Mouse (Mus musculus) lung, postnatal 0 days (tissue): ENCODE results near the gene Hnrnpa3.

Source experiments
- CTCF ChIP-seq: IDR thresholded peaks from 2 replicates; pipeline ENCODE4 v1.5.1; 2016; ENCODE audit warnings: antibody characterized with exemption, mild to moderate bottlenecking
- EP300 ChIP-seq: IDR thresholded peaks from 2 replicates; pipeline ENCODE4 v1.6.1; 2016; ENCODE audit warnings: antibody characterized with exemption, mild to moderate bottlenecking, control low read depth

DNA sequence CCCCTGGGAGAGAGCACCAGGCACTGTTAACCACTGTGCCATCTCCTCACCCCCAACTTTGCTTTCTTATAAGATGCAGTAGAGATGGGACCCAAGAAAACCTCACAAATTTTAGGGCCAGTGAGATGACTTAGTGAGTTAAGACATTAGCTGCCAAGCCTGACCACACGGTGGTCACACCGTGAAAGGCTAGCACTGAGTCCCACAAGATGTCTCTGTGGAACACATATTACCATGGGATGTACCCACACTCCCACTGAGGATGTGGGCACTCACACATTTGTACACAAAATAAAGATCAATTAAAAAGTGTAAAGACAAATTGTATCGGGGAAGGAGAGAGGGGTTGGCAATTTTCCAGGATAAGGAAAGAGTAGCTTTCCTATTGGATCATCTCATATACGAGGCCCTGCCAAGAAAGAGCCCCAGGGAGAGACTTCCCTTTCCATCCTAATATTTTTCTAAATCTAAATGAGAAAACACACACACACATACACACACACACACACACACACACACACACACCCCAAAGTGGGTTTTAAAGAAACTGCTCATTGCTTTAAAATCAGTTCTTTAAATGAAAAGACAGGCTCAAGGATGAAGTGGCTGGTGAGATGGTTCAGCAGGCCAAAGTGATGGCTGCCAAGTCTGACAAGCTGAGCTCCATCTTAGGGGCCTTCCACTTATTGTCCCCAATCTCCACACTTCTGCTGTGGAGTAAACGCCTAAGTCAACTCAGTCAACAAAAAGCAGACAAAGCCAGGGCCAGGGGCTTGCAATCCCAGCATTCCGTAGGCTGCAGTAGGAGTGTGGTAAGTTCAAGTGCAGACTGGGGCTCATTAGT lies 32.2 kb upstream of the Hnrnpa3 start:
- no peak for TF ChIP-seq CTCF
- peak; percentile 50; the same call in 1 of the 2 replicates for TF ChIP-seq EP300
